Mouse (Mus musculus) kidney, postnatal 14 days (tissue): ENCODE data around the gene Gtdc1.
A peak's percentile ranks its signal among the peaks of the same experiment; 100 is the strongest.

Experiments used
- DNase-seq: peaks from one replicate; pipeline ENCODE4 v3.0.0; 2022; ENCODE audit warnings: mixed read lengths

The Gtdc1 gene

GRCm38 (mm10) chr2:44571810-44572209 lies 355.6 kb downstream of the Gtdc1 start:
- no peak for DNase-seq

DNA sequence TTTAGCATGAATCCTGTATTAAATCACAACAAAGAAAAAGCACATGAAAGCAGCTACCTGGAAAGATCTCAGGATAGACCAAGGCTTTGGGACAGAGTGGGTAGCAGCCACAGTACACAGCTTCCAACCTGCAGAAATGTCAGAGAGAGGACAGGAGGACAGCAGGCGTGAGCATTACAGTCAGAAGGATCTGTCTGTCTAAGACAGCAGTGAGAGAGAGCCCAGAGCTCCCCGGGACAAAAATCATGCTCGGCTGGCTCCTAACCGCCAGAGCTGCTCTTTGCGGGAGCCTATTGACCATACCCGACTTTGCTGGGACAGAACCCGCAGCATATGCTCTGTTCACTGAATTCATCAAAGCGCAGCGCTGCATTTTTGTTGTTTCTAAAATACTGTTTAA lies 356.3 kb downstream of the Gtdc1 start:
- peak; percentile 38 for DNase-seq

- DNase-seq, result no peak
These were observed 358.1 kb downstream of the Gtdc1 start for GRCm38 (mm10) chr2:44569140-44569952.

- DNase-seq, result no peak
These were observed 362.4 kb downstream of the Gtdc1 start for GRCm38 (mm10) chr2:44564776-44565692.

DNA sequence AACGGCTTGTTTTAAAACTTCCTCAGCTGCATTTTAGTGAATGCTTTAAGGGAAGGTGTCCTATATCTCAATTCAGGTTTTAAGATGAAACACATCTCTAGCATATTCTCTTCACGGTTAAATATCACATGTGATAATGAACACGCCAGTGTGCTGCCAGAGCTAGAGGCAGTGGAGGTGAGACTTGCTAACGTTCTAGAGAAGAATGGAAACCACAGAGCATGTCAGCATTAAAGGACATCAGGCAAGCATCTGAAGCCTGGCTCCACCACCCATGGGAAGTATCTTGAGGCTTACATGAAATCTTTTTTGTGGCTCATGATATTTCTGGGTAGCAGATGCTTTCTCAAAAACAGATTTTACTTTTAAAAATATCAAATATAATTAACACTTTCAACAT lies 365.7 kb downstream of the Gtdc1 start:
- DNase-seq, result no peak

GRCm38 (mm10) chr2:44559242-44559944 lies 368.1 kb downstream of the Gtdc1 start:
- peak; percentile 41 for DNase-seq

GRCm38 (mm10) chr2:44557669-44558281 lies 369.7 kb downstream of the Gtdc1 start:
- DNase-seq, result peak; percentile 43

DNA sequence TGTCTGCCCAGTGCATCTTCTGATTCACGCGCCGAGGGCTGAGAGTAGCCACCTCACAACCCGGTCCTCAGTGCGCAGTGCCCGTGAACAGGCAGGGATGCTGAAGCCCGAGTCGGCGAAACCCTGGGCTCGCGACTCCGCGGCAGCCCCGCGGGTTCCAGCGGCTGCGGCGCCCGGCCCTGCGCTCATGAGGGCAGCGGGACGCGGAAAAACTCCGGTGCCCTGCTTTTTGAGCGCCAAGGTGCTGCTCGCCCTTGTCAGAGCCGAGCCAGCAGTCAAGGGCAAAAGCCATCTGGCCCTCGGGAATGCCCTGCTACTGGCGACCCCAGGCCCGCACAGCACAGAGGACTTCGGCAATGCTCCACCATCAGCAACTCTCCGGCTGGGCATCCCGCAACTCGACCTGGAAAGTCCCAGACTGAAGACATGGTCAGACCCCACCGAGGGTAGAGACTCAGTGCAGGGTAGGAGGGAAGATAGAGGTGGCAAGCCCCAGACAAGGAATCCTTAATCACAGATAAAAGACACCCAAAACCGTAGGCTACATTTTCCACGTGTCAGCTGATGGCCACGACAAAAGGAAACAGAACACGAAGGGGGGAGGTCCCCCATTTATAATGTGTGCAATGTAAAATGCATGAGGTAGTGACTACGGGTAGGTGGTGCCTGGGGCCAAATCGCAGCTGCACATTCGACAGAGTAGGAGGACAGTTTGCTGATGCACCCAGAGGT lies 370.4 kb downstream of the Gtdc1 start:
- peak; percentile 44 for DNase-seq

GRCm38 (mm10) chr2:44554716-44555115 lies 372.7 kb downstream of the Gtdc1 start:
- no peak for DNase-seq

- DNase-seq, result peak; percentile 78
These were observed 378.1 kb downstream of the Gtdc1 start for GRCm38 (mm10) chr2:44549311-44549710.

GRCm38 (mm10) chr2:44542775-44543174 lies 384.7 kb downstream of the Gtdc1 start:
- DNase-seq, result no peak

DNA sequence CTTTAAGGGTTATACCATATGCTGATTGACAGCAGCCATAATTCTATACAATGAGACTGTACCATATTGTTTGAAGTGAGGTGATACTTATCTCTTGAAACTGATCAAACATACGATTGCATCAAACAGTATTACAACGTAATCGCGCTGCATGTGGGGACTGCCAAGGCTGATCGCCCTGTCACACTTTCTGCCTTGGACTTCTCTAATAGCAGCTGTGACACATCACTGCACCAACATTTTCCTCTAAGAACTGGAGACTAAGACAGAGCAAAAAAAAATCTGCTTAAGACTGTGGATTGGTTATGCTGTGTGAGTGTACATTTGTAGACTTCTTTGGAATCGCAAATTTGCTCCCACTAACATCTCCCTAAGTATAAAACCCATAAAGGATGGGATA lies 385.7 kb downstream of the Gtdc1 start:
- no peak for DNase-seq

DNA sequence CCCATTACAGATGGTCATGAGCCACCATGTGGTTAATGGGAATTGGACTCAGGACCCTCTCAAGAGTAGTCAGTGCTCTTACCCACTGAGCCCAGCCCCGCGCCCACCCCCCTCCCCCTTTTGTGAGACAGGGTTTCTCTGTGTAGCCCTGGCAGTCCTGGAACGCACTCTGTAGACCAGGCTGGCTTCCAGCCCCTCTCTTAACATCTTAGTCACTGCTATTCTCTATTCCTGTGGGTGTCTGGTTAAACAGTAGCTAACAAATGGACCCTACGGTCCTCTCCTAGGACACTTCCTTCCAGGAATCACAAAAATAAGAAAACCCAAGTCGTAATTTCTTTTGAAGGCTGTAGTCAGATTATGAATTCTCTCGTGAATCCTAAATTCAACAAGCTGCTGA lies 386.6 kb downstream of the Gtdc1 start:
- DNase-seq, result peak; percentile 21

GRCm38 (mm10) chr2:44539121-44539634 lies 388.3 kb downstream of the Gtdc1 start:
- DNase-seq, result no peak

GRCm38 (mm10) chr2:44538135-44538534 lies 389.3 kb downstream of the Gtdc1 start:
- no peak for DNase-seq

DNA sequence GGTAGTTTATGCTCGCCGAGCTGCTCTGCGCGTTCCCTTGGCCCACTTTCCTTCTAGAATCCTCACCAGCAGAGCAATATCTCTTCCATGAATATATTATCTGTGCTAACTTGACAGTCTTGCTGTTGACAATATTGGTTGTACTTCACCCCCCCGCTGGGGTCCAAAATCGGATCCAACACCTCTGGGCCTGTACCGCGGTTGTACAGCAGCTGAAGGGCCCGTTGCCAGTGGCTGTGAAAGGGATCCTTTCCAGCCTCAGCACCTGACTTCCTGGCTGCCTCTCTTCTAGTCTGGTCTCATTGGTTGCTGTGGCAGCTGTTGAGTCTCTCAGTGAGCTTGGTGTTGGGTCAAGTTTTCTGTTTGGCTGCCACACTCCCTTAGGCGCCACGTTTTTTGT lies 391.7 kb downstream of the Gtdc1 start:
- DNase-seq, result no peak

GRCm38 (mm10) chr2:44535136-44535675 lies 392.3 kb downstream of the Gtdc1 start:
- peak; percentile 11 for DNase-seq

- peak; percentile 16 for DNase-seq
These were observed 401.1 kb downstream of the Gtdc1 start for GRCm38 (mm10) chr2:44526110-44527032.

GRCm38 (mm10) chr2:44525187-44525919 lies 402.1 kb downstream of the Gtdc1 start:
- no peak for DNase-seq

GRCm38 (mm10) chr2:44519236-44519635 lies 408.2 kb downstream of the Gtdc1 start:
- DNase-seq, result no peak
